Mouse (Mus musculus): ENCODE data around the gene Cd68.
"Not testable (repeated sequence)": the region's sequence is repeated elsewhere in the genome, so short reads cannot be mapped to it uniquely, and the experiment has no call there.

Gene Cd68

GRCm38 (mm10) chr11:69665961-69666664 lies at the start of gene Cd68:
TSS of gene Cd68 (minus strand) at chr11:69666153.
- peak; percentile 76 for DNase-seq (ENCODE audit: low read depth)

- DNase-seq (ENCODE audit: low read depth) = no peak
Observed at GRCm38 (mm10) chr11:69715482-69715881, 49.5 kb upstream of the Cd68 start.

- DNase-seq (ENCODE audit: low read depth) = no peak
Observed at GRCm38 (mm10) chr11:69714636-69715329, 48.8 kb upstream of the Cd68 start.

- DNase-seq (ENCODE audit: low read depth) = no peak
Observed at GRCm38 (mm10) chr11:69712954-69713672, 47.2 kb upstream of the Cd68 start.

GRCm38 (mm10) chr11:69711082-69711481 lies 45.1 kb upstream of the Cd68 start:
- DNase-seq (ENCODE audit: low read depth) = no peak

- DNase-seq (ENCODE audit: low read depth) = no peak
Observed at GRCm38 (mm10) chr11:69710470-69710869, 44.5 kb upstream of the Cd68 start.

- DNase-seq (ENCODE audit: low read depth) = no peak
Observed at GRCm38 (mm10) chr11:69709554-69710446, 43.8 kb upstream of the Cd68 start.

- no peak for DNase-seq (ENCODE audit: low read depth)
Observed at GRCm38 (mm10) chr11:69708614-69709265, 42.8 kb upstream of the Cd68 start.

- DNase-seq (ENCODE audit: low read depth) = no peak
Observed at GRCm38 (mm10) chr11:69707873-69708381, 42.0 kb upstream of the Cd68 start.

- no peak for DNase-seq (ENCODE audit: low read depth)
Observed at GRCm38 (mm10) chr11:69707480-69707847, 41.5 kb upstream of the Cd68 start.

- DNase-seq (ENCODE audit: low read depth) = no peak
Observed at GRCm38 (mm10) chr11:69706775-69707479, 41.0 kb upstream of the Cd68 start.

- no peak for DNase-seq (ENCODE audit: low read depth)
Observed at GRCm38 (mm10) chr11:69704613-69705010, 38.7 kb upstream of the Cd68 start.

- DNase-seq (ENCODE audit: low read depth) = no peak
Observed at GRCm38 (mm10) chr11:69703814-69704612, 38.1 kb upstream of the Cd68 start.

GRCm38 (mm10) chr11:69703381-69703780 lies 37.4 kb upstream of the Cd68 start:
- DNase-seq (ENCODE audit: low read depth) = not testable (repeated sequence)

GRCm38 (mm10) chr11:69702886-69703285 lies 36.9 kb upstream of the Cd68 start:
- DNase-seq (ENCODE audit: low read depth) = not testable (repeated sequence)

GRCm38 (mm10) chr11:69699595-69699994 lies 33.6 kb upstream of the Cd68 start:
- DNase-seq (ENCODE audit: low read depth) = no peak

- DNase-seq (ENCODE audit: low read depth) = no peak
Observed at GRCm38 (mm10) chr11:69698574-69698973, 32.6 kb upstream of the Cd68 start.

- no peak for DNase-seq (ENCODE audit: low read depth)
Observed at GRCm38 (mm10) chr11:69697396-69697795, 31.4 kb upstream of the Cd68 start.

- no peak for DNase-seq (ENCODE audit: low read depth)
Observed at GRCm38 (mm10) chr11:69695361-69696181, 29.6 kb upstream of the Cd68 start, which contains the start of the genes Tnfsf12 and Tnfsfm13. TSS of gene Tnfsf12 (minus strand) at chr11:69695849. TSS of gene Tnfsfm13 (minus strand) at chr11:69696098.

Data from c-Kit-positive CD71-positive TER-119-negative erythroid progenitor cells, embryonic 14.5 days (primary cell).